Mouse (Mus musculus): ENCODE results near the gene Mars.
"Not testable (repeated sequence)": the region's sequence is repeated elsewhere in the genome, so short reads cannot be mapped to it uniquely, and the experiment has no call there.

Mars gene

GRCm38 (mm10) chr10:127309167-127309566, 2.4 kb downstream of the Mars start:
- DNase-seq: not testable (repeated sequence)

- no peak for DNase-seq
Measured at GRCm38 (mm10) chr10:127303136-127303535, 8.4 kb downstream of the Mars start.

GRCm38 (mm10) chr10:127300361-127300760, 11.2 kb downstream of the Mars start:
- no peak for DNase-seq

DNA sequence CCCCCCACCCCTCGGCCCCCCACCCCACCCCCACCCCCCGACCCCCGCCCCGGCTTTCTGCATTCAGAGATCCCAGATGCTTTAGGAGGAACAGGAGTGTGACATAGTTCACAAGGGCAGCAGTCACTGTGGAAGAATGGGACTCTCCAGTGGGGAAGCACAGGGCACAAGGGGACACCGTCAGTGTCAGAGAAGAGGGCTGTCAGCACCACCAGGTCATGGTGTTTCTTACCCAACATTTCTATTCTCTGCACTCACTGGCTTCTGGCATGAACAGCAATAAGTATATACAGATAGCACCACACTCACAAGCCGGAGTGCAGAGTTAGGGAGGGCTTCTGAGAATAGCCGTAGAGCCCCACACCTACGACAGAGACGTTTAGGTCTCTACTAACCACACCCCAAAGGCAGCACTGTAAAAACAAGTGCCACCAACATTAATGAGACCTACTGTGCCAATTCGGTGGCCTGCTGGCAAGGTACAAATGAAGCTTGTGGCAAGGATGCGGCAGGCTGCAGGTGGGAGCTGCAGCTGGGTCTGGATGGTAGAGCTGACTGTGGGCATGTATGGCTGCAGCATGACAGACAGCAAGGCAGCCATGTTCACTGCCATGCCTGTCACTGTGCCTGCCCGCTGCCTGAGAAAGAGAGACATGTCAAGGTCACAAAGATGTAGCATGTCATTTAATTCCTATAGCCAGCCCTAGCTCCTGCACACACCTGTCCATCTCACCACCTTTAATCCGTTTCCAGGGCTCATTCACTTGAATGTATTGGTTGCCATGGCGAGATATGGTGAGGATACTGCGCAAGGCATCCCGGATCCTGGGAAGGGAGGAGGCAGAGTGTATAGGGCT, 14.3 kb downstream of the Mars start:
- DNase-seq: no peak

GRCm38 (mm10) chr10:127295986-127296794, 15.4 kb downstream of the Mars start:
- DNase-seq: no peak

GRCm38 (mm10) chr10:127294895-127295510, 16.6 kb downstream of the Mars start:
- no peak for DNase-seq

GRCm38 (mm10) chr10:127293590-127294113, 17.9 kb downstream of the Mars start:
- DNase-seq: no peak

- no peak for DNase-seq
Measured at GRCm38 (mm10) chr10:127292987-127293538, 18.5 kb downstream of the Mars start.

DNA sequence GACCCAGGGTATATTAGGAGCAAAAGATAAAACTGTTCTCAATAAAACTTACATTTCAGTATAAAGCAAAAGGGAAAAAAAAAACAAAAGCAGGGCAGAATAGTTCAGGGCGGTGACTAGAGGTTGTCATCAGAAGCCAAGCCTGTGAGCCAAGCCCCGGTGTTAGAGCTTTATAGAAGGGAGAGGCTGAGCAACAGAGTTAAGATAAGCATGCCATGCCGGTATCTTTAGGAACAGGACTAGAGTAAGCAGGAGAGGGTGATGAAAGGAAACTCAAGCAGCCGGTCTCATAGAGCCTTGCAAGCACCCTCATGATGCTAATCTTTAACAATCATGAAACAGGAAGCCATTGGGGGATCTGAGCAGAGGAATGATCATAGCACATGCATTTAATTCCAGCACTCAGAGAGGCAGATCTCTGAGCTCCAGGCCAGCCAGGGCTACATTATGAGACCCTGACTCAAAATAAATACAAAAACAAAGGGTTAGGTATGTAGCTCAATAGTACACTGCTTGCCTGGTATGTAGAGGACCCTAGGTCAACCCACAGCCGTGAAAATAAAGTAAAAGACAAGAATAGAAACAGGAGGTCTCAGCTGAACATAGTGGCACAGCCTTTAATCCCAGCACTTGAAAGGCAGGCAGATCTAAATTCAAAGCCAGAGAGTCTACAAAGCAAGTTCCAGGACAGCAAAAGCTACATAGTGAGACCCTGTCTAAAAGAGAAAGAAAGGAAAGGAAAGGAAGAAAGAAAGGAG, 19.5 kb downstream of the Mars start:
- DNase-seq: no peak

DNA sequence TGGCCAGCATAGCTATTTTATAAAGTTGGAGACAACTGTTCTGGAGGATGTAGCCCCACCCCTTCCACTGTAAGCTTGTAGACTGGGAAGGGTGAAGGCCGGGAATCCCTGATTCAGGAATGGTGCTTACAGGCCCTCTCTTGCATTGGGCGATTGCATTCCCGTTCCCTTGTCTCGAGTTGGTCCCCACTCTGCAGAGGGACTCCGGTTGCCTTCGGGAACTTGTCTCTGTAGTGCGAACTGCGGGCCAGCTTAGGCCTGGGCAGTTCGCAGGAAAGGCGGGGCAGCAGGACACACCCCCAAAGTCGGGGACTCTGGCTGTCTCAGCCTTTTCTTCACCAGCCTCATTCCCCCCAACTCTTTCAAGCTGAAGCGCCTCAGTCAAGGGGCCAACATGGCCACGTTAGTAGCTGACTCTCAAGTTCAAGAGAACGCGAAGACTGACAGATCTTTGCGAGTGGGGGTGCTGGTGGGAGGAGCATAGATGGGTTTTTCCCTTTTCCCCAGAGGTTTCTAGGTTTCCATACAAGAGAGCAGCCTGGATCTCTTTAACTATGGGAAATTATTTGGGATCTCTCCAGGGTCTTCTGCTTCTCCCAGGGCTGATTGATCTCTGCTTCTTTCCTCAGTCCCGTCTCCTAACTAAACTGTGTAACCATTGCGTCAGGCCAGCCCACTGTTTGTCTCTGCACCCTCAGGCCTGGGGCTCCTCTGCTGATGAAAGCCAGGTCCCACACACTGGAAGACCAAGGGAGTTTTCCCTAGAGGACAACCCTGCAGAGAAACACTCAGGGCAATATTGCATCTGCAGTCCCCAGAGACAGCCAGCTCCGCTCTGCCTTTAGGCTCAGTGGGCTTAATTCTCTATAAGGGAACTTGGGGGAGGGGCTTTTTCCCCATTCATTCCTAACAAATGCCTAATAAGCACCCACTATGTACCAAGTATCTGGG, 20.4 kb downstream of the Mars start:
- peak in 1 of 2 experiments; percentile 58 for DNase-seq

- peak; percentile 100 for DNase-seq
Measured at GRCm38 (mm10) chr10:127290307-127290929, 21.2 kb downstream of the Mars start.

DNA sequence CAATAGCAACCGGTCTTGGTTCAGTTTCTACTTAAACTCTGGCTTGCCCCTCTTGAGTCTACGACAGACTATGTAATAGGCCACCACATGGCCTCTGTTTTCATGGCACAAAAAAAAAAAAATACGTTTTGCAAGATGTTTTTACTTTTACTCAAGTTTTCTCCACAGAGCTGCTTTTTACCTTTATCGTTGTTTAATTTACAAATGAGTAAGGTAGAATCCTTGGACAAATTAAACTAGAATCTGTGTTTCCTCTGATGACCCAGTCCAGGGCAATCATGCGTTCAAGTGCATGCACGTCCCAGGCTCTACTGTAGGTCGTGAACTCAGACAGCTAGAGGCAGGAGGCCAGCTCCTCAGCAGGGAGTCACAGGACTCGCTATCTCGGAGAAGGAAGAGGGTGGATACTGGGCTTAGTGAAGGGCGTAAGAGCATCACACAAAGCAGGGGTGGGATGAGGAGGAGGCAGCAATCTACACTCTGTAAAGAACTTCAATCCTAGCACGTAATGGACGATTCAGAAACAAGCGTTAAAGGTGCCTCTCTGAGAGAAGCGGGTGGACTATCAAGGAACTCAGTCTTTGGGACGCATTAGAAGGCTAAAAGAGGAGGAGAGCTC, 21.9 kb downstream of the Mars start:
- DNase-seq: peak; percentile 78 to 81

- DNase-seq: peak; percentile 88 to 94
Measured at GRCm38 (mm10) chr10:127288800-127289572, 22.6 kb downstream of the Mars start, which contains the start of gene Mbd6. Gene Mbd6, minus strand, starts transcription at chr10:127289018.

GRCm38 (mm10) chr10:127288328-127288799, 23.2 kb downstream of the Mars start:
- peak in 1 of 2 experiments; percentile 55 for DNase-seq

- DNase-seq: peak in 1 of 2 experiments; percentile 31
Measured at GRCm38 (mm10) chr10:127287936-127288293, 23.7 kb downstream of the Mars start.

- peak in 1 of 2 experiments; percentile 26 for DNase-seq
Measured at GRCm38 (mm10) chr10:127287271-127287935, 24.2 kb downstream of the Mars start.

GRCm38 (mm10) chr10:127286730-127287129, 24.9 kb downstream of the Mars start:
- DNase-seq: peak in 1 of 2 experiments; percentile 23

GRCm38 (mm10) chr10:127286194-127286593, 25.4 kb downstream of the Mars start:
- no peak for DNase-seq
